Mouse (Mus musculus): ENCODE results near the gene Rpl38. TPM values are rescaled to one million over a fixed set of nuclear protein-coding genes. Genes with fewer than 3 reads are reported as not detected.

The Rpl38 gene
- polyA plus RNA-seq (2014; fragmentation: Nextera tagmentation; extraction: Ambion mirVana), result 1,083 and 1,275 TPM in 2 replicates

DNA sequence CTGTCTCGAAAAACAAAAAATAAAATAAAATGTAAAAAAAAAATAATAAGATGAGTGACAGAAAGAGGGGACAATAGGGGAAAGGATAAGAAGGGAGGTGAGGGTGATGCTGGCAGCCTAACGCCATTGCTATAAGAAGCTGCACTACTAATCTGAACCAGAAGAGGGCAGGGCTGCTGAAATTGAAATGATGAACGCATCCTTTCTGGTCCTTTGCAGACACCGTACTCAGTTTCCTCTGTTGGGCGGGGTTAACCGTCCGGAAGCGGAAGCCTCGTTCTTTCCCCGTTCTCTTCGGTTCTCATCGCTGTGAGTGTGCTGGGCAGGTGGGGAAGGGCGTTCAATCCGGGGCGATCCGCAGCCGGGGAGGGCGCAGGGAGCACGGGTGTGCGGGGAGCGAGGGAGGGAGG lies at the start of gene Rpl38:
TSS of gene Rpl38 (plus strand) at position 224 of the 410 bp plus-strand sequence.
- WGBS, result 1% methylated on average over 21 of the region's 21 CpGs
- DNase-seq (ENCODE audit: low spot score), result peak; percentile 93
- peak within 1 kb of the TSS; percentile 91 for H3K27ac ChIP-seq (ENCODE audit: low read depth)
- peak within 1 kb of the TSS; percentile 87 for H3K4me2 ChIP-seq (ENCODE audit: low read length)
- peak; percentile 82 for ATAC-seq (replicated peaks; ENCODE audit: low FRiP score, low TSS enrichment, low read depth)
- H3K27me3 ChIP-seq (replicated peaks; ENCODE audit: control insufficient read depth, insufficient read depth, low read length), result no peaks in the 10 kb centered on the region
- H3K9ac ChIP-seq (ENCODE audit: low read length), result peak within 1 kb of the TSS; percentile 96
- H3K4me1 ChIP-seq (replicated peaks; ENCODE audit: control insufficient read depth, insufficient read depth, low read length), result peaks cover 11% of the 10 kb centered on the region
- peaks cover 35% of the 10 kb centered on the region for H3K36me3 ChIP-seq (ENCODE audit: control insufficient read depth, insufficient read depth, low read length)
- H3K9me3 ChIP-seq (ENCODE audit: control insufficient read depth, low read length), result no peaks in the 10 kb centered on the region
- H3K4me3 ChIP-seq (ENCODE audit: low read depth, low read length), result peak within 1 kb of the TSS; percentile 62

DNA sequence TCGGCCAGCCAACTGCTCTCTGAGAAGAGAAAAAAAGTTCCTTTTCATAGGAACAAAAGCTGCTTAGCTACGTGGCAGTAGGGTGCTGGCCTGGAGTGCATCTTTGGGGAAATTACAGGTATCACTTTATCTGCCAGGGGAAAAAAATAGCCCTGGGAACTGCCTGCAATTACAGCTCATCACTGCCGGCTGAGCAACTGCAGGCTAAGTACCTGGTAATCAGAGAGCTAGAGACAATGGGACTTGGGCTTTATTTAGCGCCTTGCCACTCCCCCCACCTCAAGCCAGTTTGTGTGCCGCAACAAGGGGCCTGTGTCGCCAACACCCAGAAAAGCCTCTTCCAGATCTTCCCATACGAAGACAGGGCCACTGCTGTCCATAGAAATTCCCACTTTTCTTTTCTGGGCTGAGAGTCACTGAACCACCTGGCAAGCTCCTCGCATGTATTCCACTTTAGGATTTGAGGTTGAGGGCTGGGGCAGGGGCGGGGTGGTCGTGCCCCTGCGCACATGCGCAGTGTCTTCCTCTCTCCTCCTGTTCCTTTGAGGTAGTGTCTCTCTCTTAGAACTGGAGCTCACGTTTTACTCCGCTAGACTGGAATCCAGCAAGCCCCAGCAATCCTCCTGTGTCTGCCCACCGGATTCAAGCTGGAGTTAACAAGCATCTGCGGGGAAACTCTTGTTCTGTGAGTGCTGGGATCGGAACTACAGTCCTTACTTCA lies 49.5 kb upstream of the Rpl38 start:
- 49% methylated on average over 17 of the region's 17 CpGs for WGBS
- no peak overlapping the region for H3K9ac ChIP-seq (ENCODE audit: low read length)
- H3K4me2 ChIP-seq (ENCODE audit: low read length), result no peak overlapping the region
- H3K27ac ChIP-seq (ENCODE audit: low read depth), result no peak overlapping the region
- no peaks in the 10 kb centered on the region for H3K4me1 ChIP-seq (replicated peaks; ENCODE audit: control insufficient read depth, insufficient read depth, low read length)
- ATAC-seq (replicated peaks; ENCODE audit: low FRiP score, low TSS enrichment, low read depth) (no peak), DNase-seq (ENCODE audit: low spot score) (no peak)
- H3K4me3 ChIP-seq (ENCODE audit: low read depth, low read length), result no peak overlapping the region
- no peaks in the 10 kb centered on the region for H3K27me3 ChIP-seq (replicated peaks; ENCODE audit: control insufficient read depth, insufficient read depth, low read length)
- H3K9me3 ChIP-seq (ENCODE audit: control insufficient read depth, low read length), result no peaks in the 10 kb centered on the region
- no peaks in the 10 kb centered on the region for H3K36me3 ChIP-seq (ENCODE audit: control insufficient read depth, insufficient read depth, low read length)

DNA sequence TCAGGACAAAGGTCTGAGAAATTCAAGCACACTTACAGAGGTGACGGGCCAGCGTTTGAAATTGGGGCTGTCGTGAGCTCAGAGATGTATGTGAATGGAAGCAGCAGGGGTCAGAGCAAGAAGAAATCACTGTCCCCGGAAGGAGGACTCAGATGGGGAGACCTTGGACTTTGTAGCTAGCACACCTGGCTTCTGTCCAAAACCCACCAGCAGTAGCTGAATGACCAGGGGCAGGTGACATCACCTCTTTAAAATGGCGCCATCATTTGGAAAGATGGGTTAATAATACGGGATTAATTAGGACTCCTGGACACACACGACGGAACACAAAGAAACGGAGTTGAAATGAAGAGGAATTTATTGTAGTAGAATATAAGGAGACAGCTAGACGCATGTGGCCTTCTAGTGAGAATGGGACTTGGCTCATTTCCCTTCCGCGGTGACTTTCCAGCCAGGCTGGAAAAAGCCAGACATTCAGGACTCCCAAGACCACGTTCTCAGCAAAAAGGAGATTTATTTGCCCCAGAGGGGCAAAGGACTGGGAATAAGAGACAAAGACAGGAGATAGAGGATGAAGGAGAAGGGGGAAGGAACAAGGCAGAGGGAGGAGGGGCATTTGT lies 42.1 kb upstream of the Rpl38 start:
- Histone ChIP-seq H3K9me3 (ENCODE audit: control insufficient read depth, low read length) (0 out of 2 replicates have a peak, but pooled peaks cover 6% of the 10 kb centered on the region), H3K4me2 (ENCODE audit: low read length) (no peak overlapping the region), H3K27me3 (replicated peaks; ENCODE audit: control insufficient read depth, insufficient read depth, low read length) (no peaks in the 10 kb centered on the region), H3K36me3 (ENCODE audit: control insufficient read depth, insufficient read depth, low read length) (no peaks in the 10 kb centered on the region), H3K9ac (ENCODE audit: low read length) (no peak overlapping the region), H3K4me3 (ENCODE audit: low read depth, low read length) (no peak overlapping the region), H3K27ac (ENCODE audit: low read depth) (no peak overlapping the region), H3K4me1 (replicated peaks; ENCODE audit: control insufficient read depth, insufficient read depth, low read length) (no peaks in the 10 kb centered on the region)
- DNase-seq (ENCODE audit: low spot score) (no peak), ATAC-seq (replicated peaks; ENCODE audit: low FRiP score, low TSS enrichment, low read depth) (no peak)
- 81% methylated on average over 13 of the region's 13 CpGs for WGBS

DNA sequence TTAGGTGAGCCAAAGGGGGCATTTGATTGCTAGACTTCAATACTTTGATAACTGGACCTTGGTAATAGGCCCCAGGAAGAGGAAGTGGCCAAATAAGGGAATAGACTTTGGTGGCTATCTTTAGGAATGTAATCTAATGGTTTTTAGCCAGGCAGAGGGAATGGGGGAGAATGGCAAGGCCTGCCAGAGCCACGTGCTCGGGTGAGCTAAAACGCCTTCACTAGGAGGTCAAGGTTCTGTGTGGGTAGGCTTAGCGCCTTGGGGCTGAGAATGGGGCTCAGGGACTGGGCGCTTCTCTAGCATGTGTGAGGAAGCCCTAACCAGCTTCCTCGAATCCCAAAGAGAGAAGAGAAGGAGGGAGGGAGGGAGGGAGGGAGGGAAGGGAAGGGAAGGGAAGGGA lies 41.3 kb upstream of the Rpl38 start:
- Histone ChIP-seq H3K27ac (ENCODE audit: low read depth) (no peak overlapping the region), H3K9me3 (ENCODE audit: control insufficient read depth, low read length) (0 out of 2 replicates have a peak, but pooled peaks cover 6% of the 10 kb centered on the region), H3K4me3 (ENCODE audit: low read depth, low read length) (no peak overlapping the region), H3K4me1 (replicated peaks; ENCODE audit: control insufficient read depth, insufficient read depth, low read length) (no peaks in the 10 kb centered on the region), H3K36me3 (ENCODE audit: control insufficient read depth, insufficient read depth, low read length) (no peaks in the 10 kb centered on the region), H3K9ac (ENCODE audit: low read length) (no peak overlapping the region), H3K27me3 (replicated peaks; ENCODE audit: control insufficient read depth, insufficient read depth, low read length) (no peaks in the 10 kb centered on the region), H3K4me2 (ENCODE audit: low read length) (no peak overlapping the region)
- DNase-seq (ENCODE audit: low spot score) (no peak), ATAC-seq (replicated peaks; ENCODE audit: low FRiP score, low TSS enrichment, low read depth) (no peak)
- WGBS, result 68% methylated on average over 5 of the region's 6 CpGs

DNA sequence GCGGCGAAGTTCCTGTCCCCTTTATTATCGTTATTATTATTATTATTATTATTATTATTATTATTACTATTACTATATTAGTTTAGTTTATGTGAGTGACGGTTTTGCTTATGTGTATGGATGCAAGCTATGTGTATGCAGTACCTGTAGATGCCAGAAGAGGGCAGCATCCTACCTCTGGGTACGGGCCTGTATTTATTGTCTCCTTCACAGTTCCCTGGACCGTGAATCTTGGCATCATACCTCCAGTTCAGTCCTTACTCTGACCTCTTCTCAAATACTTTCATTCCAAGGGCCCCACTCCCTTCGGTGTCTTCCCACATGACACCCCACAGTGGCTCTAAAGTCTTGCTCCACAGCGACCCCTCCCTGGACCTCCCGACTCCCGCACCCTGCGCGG lies 40.3 kb upstream of the Rpl38 start:
- no peak for ATAC-seq (replicated peaks; ENCODE audit: low FRiP score, low TSS enrichment, low read depth)
- H3K4me2 ChIP-seq (ENCODE audit: low read length), result no peak overlapping the region
- H3K27ac ChIP-seq (ENCODE audit: low read depth), result no peak overlapping the region
- 71% methylated on average over 12 of the region's 12 CpGs for WGBS
- H3K36me3 ChIP-seq (ENCODE audit: control insufficient read depth, insufficient read depth, low read length), result no peaks in the 10 kb centered on the region
- H3K4me1 ChIP-seq (replicated peaks; ENCODE audit: control insufficient read depth, insufficient read depth, low read length), result no peaks in the 10 kb centered on the region
- H3K4me3 ChIP-seq (ENCODE audit: low read depth, low read length), result no peak overlapping the region
- H3K27me3 ChIP-seq (replicated peaks; ENCODE audit: control insufficient read depth, insufficient read depth, low read length), result no peaks in the 10 kb centered on the region
- no peak for DNase-seq (ENCODE audit: low spot score)
- H3K9ac ChIP-seq (ENCODE audit: low read length), result no peak overlapping the region
- 0 out of 2 replicates have a peak, but pooled peaks cover 6% of the 10 kb centered on the region for H3K9me3 ChIP-seq (ENCODE audit: control insufficient read depth, low read length)

DNA sequence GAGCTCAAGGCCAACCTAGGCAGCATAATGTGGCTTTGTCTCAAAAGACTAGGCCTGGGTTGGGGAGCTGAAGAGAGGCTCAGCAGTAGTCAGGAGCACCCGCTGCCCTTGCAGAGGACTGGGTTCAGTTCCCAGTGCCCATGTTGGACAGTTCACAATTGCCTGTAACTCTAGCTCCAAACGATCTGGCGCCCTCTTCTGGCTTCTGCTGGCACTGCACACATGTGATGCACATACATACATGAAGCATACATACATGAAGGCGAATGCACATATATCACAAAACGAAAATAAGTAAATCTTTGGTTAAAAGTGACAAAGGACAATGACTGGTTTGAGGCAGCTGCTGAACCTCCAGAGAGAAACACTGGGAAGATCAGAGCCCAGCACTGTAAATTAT lies 38.3 kb upstream of the Rpl38 start:
- Histone ChIP-seq H3K4me3 (ENCODE audit: low read depth, low read length) (no peak overlapping the region), H3K9me3 (ENCODE audit: control insufficient read depth, low read length) (0 out of 2 replicates have a peak, but pooled peaks cover 6% of the 10 kb centered on the region), H3K9ac (ENCODE audit: low read length) (no peak overlapping the region), H3K27ac (ENCODE audit: low read depth) (no peak overlapping the region), H3K27me3 (replicated peaks; ENCODE audit: control insufficient read depth, insufficient read depth, low read length) (no peaks in the 10 kb centered on the region), H3K36me3 (ENCODE audit: control insufficient read depth, insufficient read depth, low read length) (no peaks in the 10 kb centered on the region), H3K4me2 (ENCODE audit: low read length) (no peak overlapping the region), H3K4me1 (replicated peaks; ENCODE audit: control insufficient read depth, insufficient read depth, low read length) (no peaks in the 10 kb centered on the region)
- DNase-seq (ENCODE audit: low spot score) (no peak), ATAC-seq (replicated peaks; ENCODE audit: low FRiP score, low TSS enrichment, low read depth) (no peak)
- WGBS, result 89% methylated on average over 5 of the region's 5 CpGs

DNA sequence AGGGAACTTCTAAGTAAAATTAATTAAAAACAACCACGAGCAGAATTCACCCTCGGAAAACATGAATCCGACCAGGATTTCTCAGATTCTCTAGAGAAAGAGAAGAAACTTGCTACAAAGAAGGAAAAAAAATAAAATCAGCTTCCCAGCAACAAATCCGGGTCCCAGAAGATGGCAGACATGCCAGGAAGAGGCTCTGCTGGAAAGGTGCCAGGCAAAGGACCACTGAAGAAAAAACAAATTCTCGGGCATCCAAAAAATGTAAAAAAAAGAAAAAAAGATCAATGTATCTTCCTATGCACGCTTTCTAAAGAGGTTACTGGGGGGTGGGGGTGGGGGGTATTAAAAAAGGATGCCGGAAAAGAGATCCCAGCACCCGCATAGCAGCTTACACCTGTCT lies 36.1 kb upstream of the Rpl38 start:
- H3K36me3 ChIP-seq (ENCODE audit: control insufficient read depth, insufficient read depth, low read length), result no peaks in the 10 kb centered on the region
- H3K4me1 ChIP-seq (replicated peaks; ENCODE audit: control insufficient read depth, insufficient read depth, low read length), result no peaks in the 10 kb centered on the region
- no peaks in the 10 kb centered on the region for H3K27me3 ChIP-seq (replicated peaks; ENCODE audit: control insufficient read depth, insufficient read depth, low read length)
- H3K27ac ChIP-seq (ENCODE audit: low read depth), result no peak overlapping the region
- DNase-seq (ENCODE audit: low spot score) (no peak), ATAC-seq (replicated peaks; ENCODE audit: low FRiP score, low TSS enrichment, low read depth) (no peak)
- H3K9me3 ChIP-seq (ENCODE audit: control insufficient read depth, low read length), result 0 out of 2 replicates have a peak, but pooled peaks cover 6% of the 10 kb centered on the region
- 67% methylated on average over 8 of the region's 8 CpGs for WGBS
- H3K4me3 ChIP-seq (ENCODE audit: low read depth, low read length), result no peak overlapping the region
- H3K9ac ChIP-seq (ENCODE audit: low read length), result no peak overlapping the region
- H3K4me2 ChIP-seq (ENCODE audit: low read length), result no peak overlapping the region

DNA sequence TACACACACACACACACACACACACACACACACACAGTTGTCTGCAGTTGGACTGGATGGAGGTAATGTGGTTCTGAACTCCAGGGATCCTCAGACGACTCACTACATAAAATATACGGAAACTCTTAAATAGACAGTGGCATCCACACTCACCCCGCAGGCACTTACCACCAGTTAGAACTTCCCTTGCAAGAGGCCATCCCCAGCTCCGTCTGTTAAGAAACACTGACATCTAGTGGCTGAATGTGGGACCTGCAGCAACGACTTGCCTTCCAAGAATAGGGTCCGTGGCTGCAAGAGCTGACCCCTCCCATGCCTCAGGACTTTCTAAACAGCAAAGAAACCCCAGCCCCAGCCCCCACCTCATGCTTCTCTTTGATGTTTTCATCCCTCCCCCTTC lies 32.0 kb upstream of the Rpl38 start:
- Histone ChIP-seq H3K9ac (ENCODE audit: low read length) (no peak overlapping the region), H3K36me3 (ENCODE audit: control insufficient read depth, insufficient read depth, low read length) (no peaks in the 10 kb centered on the region), H3K4me1 (replicated peaks; ENCODE audit: control insufficient read depth, insufficient read depth, low read length) (peaks cover 6% of the 10 kb centered on the region), H3K9me3 (ENCODE audit: control insufficient read depth, low read length) (no peaks in the 10 kb centered on the region), H3K4me2 (ENCODE audit: low read length) (peak overlapping the region; percentile 32; the same call in 1 of the 2 replicates), H3K27me3 (replicated peaks; ENCODE audit: control insufficient read depth, insufficient read depth, low read length) (0 out of 2 replicates have a peak, but pooled peaks cover 7% of the 10 kb centered on the region), H3K27ac (ENCODE audit: low read depth) (no peak overlapping the region), H3K4me3 (ENCODE audit: low read depth, low read length) (no peak overlapping the region)
- 2% methylated on average over 6 of the region's 6 CpGs for WGBS
- ATAC-seq (replicated peaks; ENCODE audit: low FRiP score, low TSS enrichment, low read depth), result 0 out of 2 replicates have a peak, but pooled peaks have one; percentile 37
- peak; percentile 98 for DNase-seq (ENCODE audit: low spot score)

Measured in intestine, embryonic 14.5 days (tissue).